Mouse (Mus musculus): ENCODE data around the gene Psmg1. TPM values are rescaled to one million over a fixed set of nuclear protein-coding genes. Genes with fewer than 3 reads are reported as not detected.
"Not testable (repeated sequence)": the region's sequence is repeated elsewhere in the genome, so short reads cannot be mapped to it uniquely, and the experiment has no call there.

The Psmg1 gene
- total RNA-seq, 2 experiments from 2014 or later: 37.9 to 40.5 TPM

GRCm38 (mm10) chr16:95961484-95961883 lies 29.3 kb downstream of the Psmg1 start:
- DNase-seq (ENCODE audit: low spot score in 2 of 2): not testable (repeated sequence)

GRCm38 (mm10) chr16:95960689-95961088 lies 30.1 kb downstream of the Psmg1 start:
- DNase-seq (ENCODE audit: low spot score in 2 of 2): not testable (repeated sequence)

DNA sequence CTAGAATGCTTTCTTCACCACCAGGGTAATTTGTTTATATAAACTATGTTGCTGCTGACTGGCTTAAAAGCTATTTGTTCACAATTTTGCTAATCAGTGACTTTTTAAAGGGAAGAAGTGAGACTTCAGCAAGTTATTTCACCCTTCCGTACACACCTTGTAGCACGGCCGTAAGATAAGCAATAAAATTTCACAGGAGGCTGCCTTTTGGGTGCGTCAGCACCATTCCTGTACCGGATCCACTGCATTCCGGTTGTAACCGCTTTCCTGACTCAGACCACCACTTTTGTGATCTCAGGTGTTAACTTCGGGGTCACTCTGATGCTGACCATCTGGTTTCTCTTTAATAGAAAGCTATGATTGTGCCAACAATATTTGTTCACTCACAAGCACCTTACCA lies 32.7 kb downstream of the Psmg1 start:
- no peak for DNase-seq (ENCODE audit: low spot score in 2 of 2)

DNA sequence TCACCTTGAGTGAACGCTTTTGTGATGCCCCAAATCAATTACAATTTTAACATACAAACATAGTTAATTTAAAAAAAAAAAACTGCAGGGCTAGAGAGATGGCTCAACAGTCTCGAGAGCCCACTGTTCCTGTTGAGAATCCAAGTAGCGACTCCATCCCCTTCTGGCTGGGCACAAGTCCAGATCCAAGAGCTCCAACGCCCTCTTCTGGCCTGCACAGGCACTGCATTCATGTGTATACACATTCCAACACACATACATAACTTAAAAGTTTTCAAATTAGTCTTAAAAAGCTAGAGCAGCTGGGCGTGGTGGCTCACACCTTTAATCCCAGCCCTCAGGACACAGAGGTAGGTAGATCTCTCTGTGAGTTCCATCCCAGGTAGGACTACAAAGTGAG lies 34.1 kb downstream of the Psmg1 start:
- no peak for DNase-seq (ENCODE audit: low spot score in 2 of 2)

DNA sequence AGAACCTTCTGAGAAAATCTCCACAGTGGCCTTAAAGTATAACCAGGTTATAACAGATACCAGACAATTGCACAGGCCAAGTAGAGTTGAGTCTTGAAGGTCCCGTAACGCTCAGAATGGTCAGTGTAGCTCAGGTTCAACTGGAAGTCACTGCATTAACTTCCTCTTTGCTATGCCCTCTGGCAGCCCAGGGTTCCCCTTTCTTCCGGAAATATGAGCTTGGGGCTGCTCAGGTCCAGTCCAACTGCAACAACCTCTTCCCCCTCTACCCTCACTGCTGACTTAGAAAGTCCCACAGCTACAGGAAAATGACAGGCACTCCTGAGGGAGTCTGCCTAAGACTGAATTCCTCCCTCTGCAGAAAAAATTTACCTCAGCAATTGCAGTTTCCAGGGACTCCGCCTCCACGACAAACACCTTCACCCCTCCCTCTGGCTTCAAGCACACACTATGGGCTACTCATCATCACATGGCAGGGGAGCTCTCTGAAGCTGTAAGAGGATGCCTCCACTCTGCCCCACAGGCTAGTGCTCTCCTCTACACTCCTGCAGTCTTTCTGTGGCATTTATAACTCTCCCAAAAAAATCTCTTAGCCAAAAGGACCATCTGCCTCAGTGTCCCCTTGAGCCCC lies 34.9 kb downstream of the Psmg1 start:
- DNase-seq (ENCODE audit: low spot score in 2 of 2): no peak

DNA sequence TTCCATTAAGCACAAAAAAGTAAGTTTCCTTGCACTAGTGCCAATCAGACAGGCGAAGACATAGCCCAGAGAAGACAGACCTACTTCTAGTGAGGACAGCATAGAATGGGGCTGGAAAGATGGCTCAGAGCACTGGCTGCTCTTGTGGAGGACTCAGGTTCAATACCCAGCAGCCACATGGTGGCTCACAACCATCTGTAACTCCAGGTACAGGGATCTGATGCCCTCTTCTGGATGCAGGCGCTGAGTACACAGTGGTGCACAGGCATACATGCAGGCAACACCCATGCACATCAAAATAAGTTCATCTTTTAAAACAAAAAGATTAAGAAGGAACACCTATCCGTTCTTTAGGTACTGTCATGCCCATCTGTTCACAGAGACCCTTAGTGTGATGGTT lies 36.4 kb downstream of the Psmg1 start:
- DNase-seq (ENCODE audit: low spot score in 2 of 2): no peak

DNA sequence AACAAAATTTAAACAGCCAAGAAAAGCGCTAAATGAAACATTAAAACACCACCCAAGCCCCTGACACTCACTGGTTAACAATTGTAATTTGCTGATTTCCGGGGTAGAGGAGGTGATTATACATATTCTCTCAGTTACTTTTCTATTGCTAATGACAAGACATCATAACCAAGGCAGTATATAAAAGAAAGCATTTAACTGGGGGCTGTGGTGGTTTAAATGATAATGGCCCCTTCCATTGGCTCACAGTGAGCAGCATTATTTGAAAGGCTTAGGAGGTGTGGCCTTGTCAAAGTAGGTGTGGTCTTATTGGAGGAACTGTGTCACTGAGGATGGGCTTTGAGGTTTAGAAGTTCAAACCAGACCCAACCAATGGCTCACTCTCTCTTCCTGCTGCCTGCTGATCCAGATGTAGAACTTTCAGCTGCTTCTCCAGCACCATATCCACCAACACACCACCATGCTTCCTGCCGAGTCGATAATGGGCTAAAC lies 37.6 kb downstream of the Psmg1 start:
- no peak for DNase-seq (ENCODE audit: low spot score in 2 of 2)

- no peak for DNase-seq (ENCODE audit: low spot score in 2 of 2)
Observed at GRCm38 (mm10) chr16:95951471-95951870, 39.3 kb downstream of the Psmg1 start.

DNA sequence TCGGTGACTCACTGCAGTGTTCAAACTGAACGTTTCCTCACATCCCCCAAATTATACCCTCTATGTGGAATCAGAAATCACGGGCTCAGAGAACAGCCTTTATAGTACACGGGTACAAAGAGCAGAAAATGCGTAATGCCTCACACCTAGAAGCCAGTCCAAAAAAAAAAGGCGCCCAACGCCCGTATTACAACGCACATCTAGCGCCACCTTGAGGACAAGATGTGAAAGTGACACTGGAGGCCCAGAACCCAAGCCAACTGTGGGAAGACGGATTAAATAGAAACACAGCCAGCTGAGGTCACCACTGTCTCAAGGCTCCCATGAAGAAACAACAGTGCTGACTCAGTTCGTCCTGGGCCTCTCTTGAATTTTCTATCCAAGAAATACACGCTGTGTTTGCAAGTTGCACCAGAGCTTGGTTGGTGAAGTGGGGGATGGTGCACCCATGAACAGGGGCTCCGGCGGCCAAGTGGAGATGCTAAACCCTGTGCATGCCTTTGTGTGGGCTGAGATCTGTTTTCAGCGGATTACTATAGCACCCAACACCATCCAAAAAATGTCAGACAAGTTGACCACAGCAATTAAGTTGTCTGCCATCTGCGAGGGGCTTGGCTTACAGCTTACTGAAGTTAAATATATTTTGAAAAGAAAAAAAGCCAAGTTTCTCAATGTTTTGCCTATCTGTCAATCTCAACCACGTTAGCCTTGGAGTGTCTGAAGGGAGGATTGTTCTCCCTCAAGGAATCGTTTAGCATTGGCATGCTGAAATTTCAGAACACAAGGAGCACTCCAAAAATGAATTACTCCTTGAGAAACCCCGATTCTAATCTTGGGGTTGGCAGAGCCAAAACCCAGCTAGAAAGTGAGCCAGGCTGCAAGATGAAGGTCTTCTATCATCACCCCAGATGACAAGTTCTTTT lies 45.1 kb downstream of the Psmg1 start:
- DNase-seq (ENCODE audit: low spot score in 2 of 2): peak; percentile 18 to 49

DNA sequence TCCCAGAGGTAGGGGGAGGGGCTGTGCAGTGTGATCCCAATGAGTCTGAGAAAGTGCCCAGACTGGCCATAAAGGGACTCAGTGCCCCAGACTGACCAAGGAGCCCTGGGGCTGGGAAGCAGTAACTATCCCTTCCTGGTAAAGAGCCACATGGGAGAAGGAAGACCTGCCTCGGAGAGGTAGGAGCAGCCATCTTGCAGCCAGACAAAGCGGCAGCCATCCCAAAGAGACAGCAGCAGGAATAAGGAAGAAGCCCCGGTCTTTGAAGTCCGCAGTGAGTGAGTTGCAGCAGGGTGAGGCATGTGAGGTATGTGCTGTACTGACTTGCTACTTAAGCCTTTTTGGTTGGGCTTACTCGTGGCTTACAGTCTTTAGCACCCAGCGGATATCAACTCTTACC lies 47.6 kb downstream of the Psmg1 start:
- DNase-seq (ENCODE audit: low spot score in 2 of 2): no peak

DNA sequence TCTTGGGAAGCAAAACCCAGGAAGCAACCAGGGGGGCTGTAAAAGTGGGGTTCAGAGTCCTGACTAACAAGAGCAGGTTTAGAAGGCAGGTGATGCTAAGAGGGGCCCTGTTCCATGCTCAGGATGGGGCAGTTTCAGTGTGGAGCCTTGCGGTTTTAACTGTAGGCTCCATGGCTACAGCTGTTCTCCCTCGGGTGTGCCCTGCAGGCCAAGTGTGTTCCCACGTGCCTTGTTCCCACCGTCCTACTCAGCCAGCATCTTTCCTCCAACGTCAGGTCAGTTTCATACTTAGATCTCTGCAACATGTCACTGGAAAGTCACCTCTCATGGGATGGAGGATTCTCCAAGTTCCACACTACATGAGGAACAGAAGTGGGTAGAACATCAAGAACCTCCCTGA lies 49.2 kb downstream of the Psmg1 start:
- DNase-seq (ENCODE audit: low spot score in 2 of 2): no peak

DNA sequence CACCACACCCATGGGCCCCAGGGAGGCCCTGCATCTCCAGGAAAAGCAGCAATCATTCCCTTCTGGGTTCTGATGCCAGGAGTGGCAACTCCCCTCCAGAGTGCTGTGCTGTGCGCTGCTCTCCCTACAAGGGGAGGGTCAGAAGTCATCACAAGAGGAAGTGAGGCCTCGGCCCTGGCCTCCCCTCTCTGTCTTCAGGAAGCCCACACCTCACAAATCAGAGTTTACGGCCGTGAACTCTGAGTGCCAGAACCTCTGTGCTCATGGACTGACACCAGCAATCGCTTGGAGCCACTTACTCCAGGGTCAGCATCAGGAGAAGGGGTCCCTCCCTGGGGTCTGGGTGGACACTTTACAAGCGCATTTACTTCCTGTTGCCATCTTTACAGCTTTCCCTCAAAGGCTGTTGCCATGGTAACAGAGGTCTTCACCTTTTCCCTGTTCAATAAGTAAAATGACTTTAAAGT lies 55.2 kb downstream of the Psmg1 start:
- DNase-seq (ENCODE audit: low spot score in 2 of 2): no peak

DNA sequence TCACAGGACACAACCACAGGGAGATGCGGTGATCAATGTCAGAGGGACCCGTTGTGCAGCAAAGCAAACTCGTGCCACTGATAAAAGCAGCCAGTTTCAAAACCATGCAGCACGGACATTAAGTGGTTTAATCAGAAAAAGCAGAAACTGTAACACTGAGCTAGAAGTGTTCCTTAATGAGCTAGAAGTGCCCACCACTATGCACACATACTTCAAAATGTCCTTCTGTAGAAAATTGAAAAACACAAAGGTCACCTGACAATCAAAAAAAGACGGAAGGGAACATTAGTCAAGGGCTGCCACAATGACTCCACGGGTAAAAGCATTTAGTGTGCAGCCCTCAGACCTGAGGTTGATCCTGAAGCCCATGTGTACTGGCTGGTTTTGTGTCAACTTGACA lies 57.9 kb downstream of the Psmg1 start:
- no peak for DNase-seq (ENCODE audit: low spot score in 2 of 2)

- no peak for DNase-seq (ENCODE audit: low spot score in 2 of 2)
Observed at GRCm38 (mm10) chr16:95931509-95931908, 59.3 kb downstream of the Psmg1 start.

Small RNA genes within 50 kb of the gene (microRNA-seq; reads per million reads assigned to microRNA genes)
- not detected for gene Gm27833

Other genes with a start within 250 kb of the Psmg1 start
- 100 to 1,000 TPM in 1 of 2 experiments, 10 to 100 TPM in 1; 83.2 to 103 TPM for gene Brwd1, start 91.6 kb upstream of the Psmg1 start, total RNA-seq (2021)
- gene Hmgn1, start 136.8 kb upstream of the Psmg1 start, total RNA-seq (2021): 100 to 1,000 TPM; 270 to 285 TPM
- 10 to 100 TPM; 31.5 to 31.9 TPM for gene Wrb, start 154.4 kb upstream of the Psmg1 start, total RNA-seq (2021)
- 1 to 10 TPM; 3.2 to 4.4 TPM for gene Lca5l, start 201.3 kb upstream of the Psmg1 start, total RNA-seq (2021)
- gene Sh3bgr, start 209.5 kb upstream of the Psmg1 start, total RNA-seq (2021): 10 to 100 TPM in 1 of 2 experiments, 1 to 10 TPM in 1; 9.0 to 23.2 TPM
- gene B3galt5, start 244.8 kb upstream of the Psmg1 start, total RNA-seq (2021): 1 to 10 TPM in 1 of 2 experiments, under 1 TPM in 1; 0.37 to 1.8 TPM

Data from adrenal gland, postnatal 4 days (tissue).